Mouse (Mus musculus) hindbrain, embryonic 15.5 days (tissue): Measurements from ENCODE around the gene Ccdc172. TPM values are rescaled to one million over a fixed set of nuclear protein-coding genes. Genes with fewer than 3 reads are reported as not detected.

Experiments used
- ATAC-seq: fragments of 200-750 bp; cut with Nextera tagmentation; 2 replicates; pipeline ENCODE4 v1.8.0; 2017; ENCODE audit warnings: low read depth, moderate number of reproducible peaks, moderate TSS enrichment; ENCODE audit not compliant: low FRiP score
- H3K27ac ChIP-seq: fragments of 300-500 bp; sonication (generic); replicated peaks from 2 replicates; pipeline ENCODE4 v1.5.1; 2015; ENCODE audit warnings: mild to moderate bottlenecking, inconsistent platforms
- H3K27me3 ChIP-seq: fragments of 300-500 bp; sonication (generic); 2 replicates; pipeline ENCODE4 v1.6.1; 2015; ENCODE audit warnings: control low read depth, inconsistent platforms
- H3K36me3 ChIP-seq: fragments of 300-500 bp; sonication (generic); 2 replicates; pipeline ENCODE4 v1.6.1; 2015; ENCODE audit warnings: control low read depth, inconsistent platforms
- H3K4me1 ChIP-seq: fragments of 300-500 bp; sonication (generic); replicated peaks from 2 replicates; pipeline ENCODE4 v1.6.1; 2015; ENCODE audit warnings: control low read depth, inconsistent platforms
- H3K4me2 ChIP-seq: fragments of 300-500 bp; sonication (generic); 2 replicates; pipeline ENCODE4 v1.6.1; 2015; ENCODE audit warnings: moderate library complexity, mild to moderate bottlenecking, inconsistent platforms
- H3K4me3 ChIP-seq: fragments of 300-500 bp; sonication (generic); 2 replicates; pipeline ENCODE4 v1.5.1; 2015; ENCODE audit warnings: mild to moderate bottlenecking, inconsistent platforms
- H3K9ac ChIP-seq: fragments of 300-500 bp; sonication (generic); 2 replicates; pipeline ENCODE4 v1.6.1; 2015; ENCODE audit warnings: inconsistent platforms
- H3K9me3 ChIP-seq: fragments of 300-500 bp; sonication (generic); 2 replicates; pipeline ENCODE4 v1.6.1; 2016; ENCODE audit warnings: control low read depth, inconsistent platforms
- WGBS: fragments of 180-500 bp; shearing (Covaris S2); methylation state at CpG from one replicate; pipeline ENCODE4 v1.1.7; 2015; 5-methylcytosine and 5-hydroxymethylcytosine counted together
- polyA plus RNA-seq: library from polyadenylated mRNA; unstranded; fragments of >200 nt; fragmentation: Nextera tagmentation; extraction: Ambion mirVana; gene quantifications from 2 replicates; pipeline ENCODE4 v1.2.1, GENCODE M21; 2015

Ccdc172 gene
- polyA plus RNA-seq, 1 experiment from 2014 or later: not detected

GRCm38 (mm10) chr19:58573072-58573438, 61.3 kb downstream of the Ccdc172 start:
- Histone ChIP-seq H3K4me3 (no peak overlapping the region), H3K4me1 (no peaks in the 10 kb centered on the region), H3K36me3 (no peaks in the 10 kb centered on the region), H3K9ac (no peak overlapping the region), H3K9me3 (no peaks in the 10 kb centered on the region), H3K4me2 (no peak overlapping the region), H3K27me3 (no peaks in the 10 kb centered on the region), H3K27ac (no peak overlapping the region)
- WGBS: 76% methylated on average over 3 of the region's 3 CpGs
- ATAC-seq: no peak

- 72% methylated on average over 7 of the region's 7 CpGs for WGBS
- no peak overlapping the region for H3K9ac ChIP-seq
- H3K4me3 ChIP-seq: no peak overlapping the region
- ATAC-seq: no peak
- no peaks in the 10 kb centered on the region for H3K9me3 ChIP-seq
- H3K4me2 ChIP-seq: no peak overlapping the region
- H3K36me3 ChIP-seq: no peaks in the 10 kb centered on the region
- H3K4me1 ChIP-seq: no peaks in the 10 kb centered on the region
- H3K27ac ChIP-seq: no peak overlapping the region
- H3K27me3 ChIP-seq: no peaks in the 10 kb centered on the region
These were observed 70.2 kb downstream of the Ccdc172 start for GRCm38 (mm10) chr19:58582018-58582417.

- no peaks in the 10 kb centered on the region for H3K36me3 ChIP-seq
- H3K27me3 ChIP-seq: no peaks in the 10 kb centered on the region
- no peak for ATAC-seq
- 92% methylated on average over 5 of the region's 5 CpGs for WGBS
- no peak overlapping the region for H3K27ac ChIP-seq
- H3K4me2 ChIP-seq: no peak overlapping the region
- no peak overlapping the region for H3K9ac ChIP-seq
- no peaks in the 10 kb centered on the region for H3K9me3 ChIP-seq
- H3K4me3 ChIP-seq: no peak overlapping the region
- no peaks in the 10 kb centered on the region for H3K4me1 ChIP-seq
These were observed 71.2 kb downstream of the Ccdc172 start for GRCm38 (mm10) chr19:58582956-58583355.

- Histone ChIP-seq H3K9ac (no peak overlapping the region), H3K27ac (no peak overlapping the region), H3K9me3 (no peaks in the 10 kb centered on the region), H3K4me2 (no peak overlapping the region), H3K4me3 (no peak overlapping the region), H3K4me1 (no peaks in the 10 kb centered on the region), H3K27me3 (no peaks in the 10 kb centered on the region), H3K36me3 (no peaks in the 10 kb centered on the region)
- 77% methylated on average over 2 of the region's 2 CpGs for WGBS
- ATAC-seq: no peak
These were observed 74.3 kb downstream of the Ccdc172 start for GRCm38 (mm10) chr19:58586046-58586445.

GRCm38 (mm10) chr19:58590251-58590936, 78.6 kb downstream of the Ccdc172 start:
- H3K4me1 ChIP-seq: no peaks in the 10 kb centered on the region
- no peaks in the 10 kb centered on the region for H3K27me3 ChIP-seq
- H3K27ac ChIP-seq: no peak overlapping the region
- no peak overlapping the region for H3K4me2 ChIP-seq
- H3K4me3 ChIP-seq: no peak overlapping the region
- ATAC-seq: no peak
- 60% methylated on average over 6 of the region's 6 CpGs for WGBS
- no peaks in the 10 kb centered on the region for H3K9me3 ChIP-seq
- H3K36me3 ChIP-seq: no peaks in the 10 kb centered on the region
- H3K9ac ChIP-seq: no peak overlapping the region

- no peak overlapping the region for H3K4me3 ChIP-seq
- 77% methylated on average over 5 of the region's 5 CpGs for WGBS
- H3K4me1 ChIP-seq: no peaks in the 10 kb centered on the region
- H3K9me3 ChIP-seq: no peaks in the 10 kb centered on the region
- no peaks in the 10 kb centered on the region for H3K36me3 ChIP-seq
- no peak for ATAC-seq
- no peak overlapping the region for H3K27ac ChIP-seq
- no peaks in the 10 kb centered on the region for H3K27me3 ChIP-seq
- no peak overlapping the region for H3K4me2 ChIP-seq
- no peak overlapping the region for H3K9ac ChIP-seq
These were observed 88.6 kb downstream of the Ccdc172 start for GRCm38 (mm10) chr19:58600381-58600780.

Other genes starting within 250 kb of the Ccdc172 start
- 39.8 and 39.9 TPM in 2 replicates for gene Gfra1, start 56.1 kb upstream of the Ccdc172 start, polyA plus RNA-seq
- 1.6 and 2.0 TPM in 2 replicates for gene Pnlip, start 140.5 kb downstream of the Ccdc172 start, polyA plus RNA-seq
- 2.5 and 5.2 TPM in 2 replicates for gene Pnliprp1, start 216.9 kb downstream of the Ccdc172 start, polyA plus RNA-seq
- gene Pnliprp2, start 247.7 kb downstream of the Ccdc172 start, polyA plus RNA-seq: 0.10 TPM in 1 of 2 replicates, not detected in the other